Mouse (Mus musculus): ENCODE data around the gene Lrrn2.
A peak's percentile ranks its signal among the peaks of the same experiment; 100 is the strongest.

Gene Lrrn2

DNA sequence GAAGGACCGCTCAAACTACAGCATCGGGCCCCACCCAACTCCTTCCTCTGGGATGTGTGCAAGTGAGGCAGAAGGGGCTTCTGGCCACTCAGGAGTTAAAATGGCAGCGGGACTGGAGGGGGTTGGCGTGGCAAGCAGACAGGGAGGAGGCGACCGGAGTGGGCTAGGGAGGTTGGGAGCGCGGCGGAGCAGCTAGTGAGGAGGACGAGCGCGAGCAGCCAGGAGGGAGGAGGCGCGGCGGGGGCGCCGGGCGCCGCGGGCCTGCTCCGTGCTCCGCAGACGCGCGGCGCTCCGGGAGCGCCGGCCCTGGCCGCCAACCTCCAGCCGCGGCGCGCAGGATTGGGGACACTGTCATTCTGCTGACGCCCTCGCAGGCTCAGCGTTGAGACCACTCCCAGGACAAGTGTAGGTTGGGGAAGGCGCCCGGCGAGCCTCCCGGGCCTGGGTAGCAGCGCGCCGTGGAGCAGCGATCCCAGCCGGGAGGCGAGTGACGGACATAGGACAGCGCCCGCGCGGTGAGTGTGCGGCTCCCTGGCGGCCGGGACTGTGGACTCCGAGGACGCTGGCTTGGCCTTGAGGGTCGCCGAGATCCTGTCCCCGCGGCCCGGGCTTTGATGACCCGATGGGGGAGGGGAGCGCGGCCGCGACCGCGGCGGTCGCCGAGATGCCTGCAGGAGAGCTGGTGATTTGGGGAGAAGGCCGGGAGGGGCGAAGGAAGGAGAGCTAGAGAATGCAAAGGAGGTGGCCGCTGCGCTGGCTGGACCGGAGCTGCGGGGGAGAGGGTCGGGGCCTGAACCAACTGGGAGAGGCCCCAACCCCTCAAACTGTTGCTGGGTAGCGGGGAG, at the start of gene Lrrn2:
Gene Lrrn2, plus strand, starts transcription at position 113 of the 845 bp plus-strand sequence.
- no peak for DNase-seq (ENCODE audit: low spot score in 2 of 2)

DNA sequence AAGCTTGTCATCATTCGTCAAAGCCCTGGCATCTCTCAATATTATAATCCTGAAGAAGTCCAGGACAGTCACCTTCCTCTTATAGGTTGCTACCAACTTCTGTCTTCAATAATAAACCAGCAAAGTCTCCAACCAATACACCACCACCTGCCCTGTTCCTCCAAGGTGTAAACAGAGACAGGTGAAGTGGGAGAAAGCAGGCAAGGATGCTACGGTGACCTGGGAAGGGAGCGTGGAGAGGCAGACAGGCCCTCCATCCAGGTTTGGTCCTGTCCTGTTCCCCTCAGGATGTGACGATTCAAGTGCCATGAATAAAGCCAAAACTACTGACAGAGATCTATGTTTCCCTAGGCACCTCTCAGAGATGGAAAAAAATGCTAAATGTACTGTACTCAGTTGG, 48.1 kb upstream of the Lrrn2 start:
- no peak for DNase-seq (ENCODE audit: low spot score in 2 of 2)

DNA sequence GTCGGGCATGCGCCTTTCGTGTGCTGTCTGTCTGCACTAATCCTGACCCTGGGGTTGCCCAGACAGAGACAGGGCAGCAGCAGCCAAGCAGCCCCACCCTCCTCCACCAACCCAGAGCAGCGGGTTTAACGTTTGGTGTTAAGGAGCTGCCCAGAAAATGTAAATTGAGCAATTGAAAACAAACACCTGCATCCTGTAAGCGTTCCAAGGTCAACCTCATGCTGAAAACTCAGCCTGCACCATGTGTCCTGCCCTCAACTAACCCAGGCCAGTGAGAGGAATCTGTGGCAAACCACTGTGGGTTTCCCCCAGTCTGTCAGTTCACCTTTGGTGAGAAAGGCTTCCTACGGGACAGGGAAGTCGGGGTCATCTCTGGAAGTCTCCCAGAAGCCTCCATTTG, 46.0 kb upstream of the Lrrn2 start:
- DNase-seq (ENCODE audit: low spot score in 2 of 2) = no peak

GRCm38 (mm10) chr1:132836895-132837294, 43.2 kb upstream of the Lrrn2 start:
- no peak for DNase-seq (ENCODE audit: low spot score in 2 of 2)

GRCm38 (mm10) chr1:132837691-132838090, 42.4 kb upstream of the Lrrn2 start:
- no peak for DNase-seq (ENCODE audit: low spot score in 2 of 2)

DNA sequence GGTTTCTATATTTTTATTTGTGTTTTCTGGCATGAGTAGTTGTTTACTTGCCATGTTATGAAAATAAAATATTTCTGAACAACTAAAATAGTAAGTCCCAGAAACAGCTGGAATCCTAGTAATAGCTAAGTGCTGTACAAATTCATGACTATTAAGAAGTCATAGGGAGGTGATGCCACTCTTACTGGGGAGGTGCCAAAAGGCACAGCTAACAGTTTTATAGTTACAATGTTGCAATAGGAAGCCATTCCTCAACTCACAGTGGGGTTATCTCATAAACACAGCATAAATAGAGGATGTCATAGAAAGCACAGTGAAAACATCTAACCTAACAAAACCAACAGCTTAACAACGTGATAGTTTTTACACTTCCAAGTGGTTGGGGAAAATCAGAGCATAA, 41.7 kb upstream of the Lrrn2 start:
- DNase-seq (ENCODE audit: low spot score in 2 of 2) = no peak

- no peak for DNase-seq (ENCODE audit: low spot score in 2 of 2)
Measured at GRCm38 (mm10) chr1:132843612-132844011, 36.5 kb upstream of the Lrrn2 start.

- no peak for DNase-seq (ENCODE audit: low spot score in 2 of 2)
Measured at GRCm38 (mm10) chr1:132844088-132844804, 35.8 kb upstream of the Lrrn2 start.

GRCm38 (mm10) chr1:132845766-132846165, 34.3 kb upstream of the Lrrn2 start:
- no peak for DNase-seq (ENCODE audit: low spot score in 2 of 2)

- DNase-seq (ENCODE audit: low spot score in 2 of 2) = no peak
Measured at GRCm38 (mm10) chr1:132850809-132851208, 29.3 kb upstream of the Lrrn2 start.

- no peak for DNase-seq (ENCODE audit: low spot score in 2 of 2)
Measured at GRCm38 (mm10) chr1:132851296-132851695, 28.8 kb upstream of the Lrrn2 start.

DNA sequence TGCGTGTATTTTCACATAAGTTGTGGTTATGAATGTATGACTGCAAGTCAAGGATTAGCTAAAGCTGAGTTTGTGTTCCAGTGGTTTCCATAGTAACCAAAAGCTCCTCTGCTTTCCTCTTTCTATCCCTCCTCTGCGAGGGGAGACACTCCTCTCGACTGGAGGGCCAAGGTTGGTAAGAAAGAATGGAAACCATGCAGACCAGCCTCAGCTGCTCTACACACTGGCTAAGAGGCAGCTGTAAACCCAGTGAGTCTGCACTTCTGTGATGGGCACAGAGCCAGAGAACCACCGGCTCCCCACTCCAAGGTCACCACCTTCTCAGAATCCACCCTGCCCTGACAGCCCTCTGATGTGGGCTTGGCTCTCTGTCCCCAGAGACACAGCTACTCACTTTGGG, 28.3 kb upstream of the Lrrn2 start:
- DNase-seq (ENCODE audit: low spot score in 2 of 2) = no peak

DNA sequence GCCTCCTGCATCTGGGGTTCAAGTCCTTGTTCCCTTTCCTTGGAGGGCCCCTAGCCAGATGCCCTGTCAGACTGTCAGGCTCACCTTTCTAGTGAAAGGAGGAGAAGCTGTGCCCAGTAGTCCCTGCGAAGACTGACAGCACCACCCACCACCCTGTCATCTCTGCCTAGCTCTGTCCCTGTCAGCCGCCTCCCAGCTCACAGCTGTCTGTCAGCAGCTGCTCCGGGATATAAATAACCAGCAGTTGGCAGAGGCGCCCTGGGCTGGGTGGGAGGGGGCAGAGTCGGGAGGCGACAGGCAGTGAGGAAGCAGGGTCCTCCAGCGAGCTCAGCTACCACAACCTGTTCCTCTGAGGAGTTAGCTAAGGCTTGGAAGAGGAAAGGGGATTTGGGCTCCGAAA, 26.8 kb upstream of the Lrrn2 start:
- DNase-seq (ENCODE audit: low spot score in 2 of 2) = no peak

GRCm38 (mm10) chr1:132858516-132859383, 21.3 kb upstream of the Lrrn2 start:
- DNase-seq (ENCODE audit: low spot score in 2 of 2) = no peak

DNA sequence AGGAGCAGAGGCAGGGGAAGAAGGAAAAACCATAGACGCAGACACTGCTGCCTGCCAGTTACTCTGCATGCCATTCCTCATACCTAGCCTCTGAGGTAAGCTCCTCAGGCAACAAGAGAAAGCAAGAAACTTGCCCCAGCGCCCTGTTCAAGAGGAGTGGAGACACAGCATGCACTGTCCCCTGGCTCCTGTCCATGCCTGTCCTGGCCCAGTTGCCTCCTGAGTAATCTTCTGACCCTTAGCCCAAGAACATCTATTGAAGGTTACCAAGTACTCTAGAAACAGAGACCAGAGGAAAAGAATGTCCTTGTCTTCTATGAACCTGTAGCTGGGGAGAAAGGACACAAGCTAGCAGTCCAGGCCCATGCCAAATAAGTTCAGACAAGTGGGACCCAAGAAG, 15.9 kb upstream of the Lrrn2 start:
- DNase-seq (ENCODE audit: low spot score in 2 of 2) = no peak

DNA sequence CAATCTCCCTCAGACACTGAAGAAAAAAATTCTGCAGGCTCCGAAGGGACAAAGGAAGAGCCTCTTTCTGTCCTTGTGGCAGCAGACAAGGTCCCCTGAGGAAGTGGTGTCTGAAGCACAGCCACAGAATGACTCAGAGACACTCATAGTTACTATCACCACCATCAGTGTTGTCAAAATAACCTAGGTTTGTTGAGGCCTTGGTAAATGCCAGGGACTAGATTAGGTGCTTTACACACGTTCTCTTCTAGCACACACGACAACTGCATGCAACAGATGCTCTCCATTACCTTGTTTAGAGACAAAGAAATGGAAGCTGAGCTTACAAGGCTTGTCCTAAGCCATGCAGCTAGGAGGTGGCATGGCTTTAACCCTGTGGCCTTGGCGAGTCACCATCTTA, 14.5 kb upstream of the Lrrn2 start:
- DNase-seq (ENCODE audit: low spot score in 2 of 2) = no peak

DNA sequence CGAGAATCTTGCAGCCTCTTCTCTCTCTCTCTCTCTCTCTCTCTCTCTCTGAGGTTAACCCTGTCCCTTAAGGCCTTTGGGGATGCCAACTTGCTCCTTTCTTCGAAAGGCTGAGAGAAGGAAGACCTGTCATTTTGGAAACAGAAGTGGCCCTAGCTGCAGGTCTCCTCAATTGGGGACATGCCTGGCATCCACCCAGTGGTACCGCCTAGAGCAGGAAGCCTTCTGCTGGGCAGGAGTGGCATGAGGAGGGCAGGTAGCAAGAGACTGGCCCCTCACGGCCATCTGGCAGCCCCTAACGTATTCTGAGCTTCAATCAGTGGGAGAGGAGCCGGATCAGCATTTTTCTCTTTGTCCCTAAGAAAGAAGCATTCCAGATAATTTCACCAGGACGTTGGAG, 9.7 kb upstream of the Lrrn2 start:
- DNase-seq (ENCODE audit: low spot score in 2 of 2) = no peak

GRCm38 (mm10) chr1:132878951-132879610, 992 bp upstream of the Lrrn2 start:
- DNase-seq (ENCODE audit: low spot score in 2 of 2) = no peak

- DNase-seq (ENCODE audit: low spot score in 2 of 2) = no peak
Measured at GRCm38 (mm10) chr1:132879801-132880160, 292 bp upstream of the Lrrn2 start.

- DNase-seq (ENCODE audit: low spot score in 2 of 2) = peak in 1 of 2 experiments; percentile 56
Measured at GRCm38 (mm10) chr1:132881041-132881761, 1.1 kb downstream of the Lrrn2 start.

- DNase-seq (ENCODE audit: low spot score in 2 of 2) = no peak
Measured at GRCm38 (mm10) chr1:132881836-132882235, 1.8 kb downstream of the Lrrn2 start.

Measured in spleen, postnatal 4 days (tissue).